Comparison of ENCODE assay signal across 21 mouse cellular contexts in the genomic region with DNA sequence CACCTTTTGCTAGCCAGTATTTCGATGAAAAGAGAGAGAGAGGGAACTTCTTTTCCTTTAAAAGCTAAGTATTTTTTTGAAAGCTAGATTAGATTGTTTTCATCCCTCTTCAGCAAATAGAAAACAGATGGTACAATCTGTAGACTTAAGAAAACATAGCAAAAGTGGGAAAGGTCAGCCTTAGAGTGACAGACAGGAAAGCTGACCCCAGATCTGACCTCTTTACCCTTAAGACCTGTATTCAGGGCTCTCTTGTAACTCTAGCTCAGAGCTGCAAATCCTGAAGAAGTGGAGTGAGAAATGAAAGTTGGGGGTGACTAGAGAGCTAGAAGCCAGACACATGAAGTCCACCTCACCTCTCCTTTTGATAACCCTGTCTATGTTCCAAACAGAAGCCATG.
DNase-seq lines count a peak whose midpoint lies in the region; ATAC-seq lines count a peak whose summit lies in the region.
"Had no signal": no experiment of that assay in that cellular context is flagged by ENCODE, and none has a peak within 500 bp of the region (broad histone marks: within the 10 kb centered on the region; RNA-seq: fewer than 3 reads in every experiment).

No protein-coding gene starts in this region.

- no peak overlapping the region for H3K27ac ChIP-seq in embryonic facial prominence, embryonic 11.5 days (replicated peaks; ENCODE audit: low read depth, low read length)
- H3K27ac ChIP-seq: embryonic facial prominence, embryonic 12.5 days; forebrain, embryonic 10.5 days; forebrain, embryonic 12.5 days had no signal

- no peak overlapping the region for H3K4me3 ChIP-seq in embryonic facial prominence, embryonic 11.5 days (ENCODE audit: low read depth, low read length)
- H3K4me3 ChIP-seq: embryonic facial prominence, embryonic 12.5 days; erythroblast, embryonic 14.5 days; forebrain, embryonic 10.5 days; forebrain, embryonic 12.5 days had no signal

- H3K4me1 ChIP-seq in embryonic facial prominence, embryonic 11.5 days (ENCODE audit: control insufficient read depth, insufficient read depth, low read length), result no peaks in the 10 kb centered on the region

- no peak overlapping the region for H3K9ac ChIP-seq in embryonic facial prominence, embryonic 11.5 days (replicated peaks; ENCODE audit: low read length)
- H3K9ac ChIP-seq: embryonic facial prominence, embryonic 12.5 days; forebrain, embryonic 12.5 days had no signal

- no peaks in the 10 kb centered on the region for H3K9me3 ChIP-seq in embryonic facial prominence, embryonic 11.5 days (replicated peaks; ENCODE audit: control insufficient read depth, low read length)
- H3K9me3 ChIP-seq: embryonic facial prominence, embryonic 12.5 days; forebrain, embryonic 10.5 days; forebrain, embryonic 12.5 days had no signal

- H3K27me3 ChIP-seq in embryonic facial prominence, embryonic 11.5 days (ENCODE audit: control insufficient read depth, insufficient read depth, low read length), result no peaks in the 10 kb centered on the region
- H3K27me3 ChIP-seq: embryonic facial prominence, embryonic 12.5 days; forebrain, embryonic 12.5 days had no signal

- 22% methylated on average over 1 of the region's 1 CpGs for WGBS in embryonic facial prominence, embryonic 11.5 days

- intact Hi-C loops in left cerebral cortex, postnatal 36 days (cut with DNase I), result no loop called here

- no peak for ATAC-seq in embryonic facial prominence, embryonic 11.5 days (replicated peaks; ENCODE audit: insufficient number of reproducible peaks, low FRiP score, low TSS enrichment, low read depth)
- no peak for ATAC-seq in erythroblast, adult 5-6 weeks (replicated peaks; ENCODE audit: low FRiP score, poor library complexity, severe bottlenecking)
- no peak for ATAC-seq in inflammation-experienced regulatory T-cells, adult 6 months
- ATAC-seq: forebrain, embryonic 14.5 days; forebrain, embryonic 16.5 days had no signal

- DNase-seq in embryo, embryonic 10.5 days (ENCODE audit: low spot score), result peak; percentile 74
- DNase-seq in embryo, embryonic 9.5 days (ENCODE audit: extremely low spot score), result peak; percentile 45
- peak; percentile 41 for DNase-seq in embryonic facial prominence, embryonic 11.5 days (ENCODE audit: low spot score)
- no peak for DNase-seq in adipocyte (ENCODE audit: low spot score)
- DNase-seq in left cerebral cortex, postnatal 36 days (ENCODE audit: low spot score in 2 of 2), result no peak
- DNase-seq: adrenal gland, adult 8-10 months; adrenal gland, postnatal 14 days; adrenal gland, postnatal 36 days; cerebellum, adult 11-12 months; cerebellum, adult 2 months; cerebellum, adult 9-10 months; cerebellum, postnatal 10 days; cerebellum, postnatal 25 days had no signal

- H3K36me3 ChIP-seq in embryonic facial prominence, embryonic 11.5 days (replicated peaks; ENCODE audit: control insufficient read depth, insufficient read depth, low read depth, low read length), result no peaks in the 10 kb centered on the region
- H3K36me3 ChIP-seq: embryonic facial prominence, embryonic 12.5 days; forebrain, embryonic 10.5 days; forebrain, embryonic 12.5 days had no signal

- no peak overlapping the region for H3K4me2 ChIP-seq in embryonic facial prominence, embryonic 11.5 days (ENCODE audit: low read depth, low read length)
- H3K4me2 ChIP-seq: embryonic facial prominence, embryonic 12.5 days; forebrain, embryonic 12.5 days had no signal

Comparison
In these comparisons a context has a peak if more than half of its experiments do, and no peak if none do; other contexts are left out.
1. DNase-seq: peak in embryo, embryonic 10.5 days (single experiment), embryo, embryonic 9.5 days (single experiment) and embryonic facial prominence, embryonic 11.5 days (single experiment); none in adipocyte (single experiment) and left cerebral cortex, postnatal 36 days (0 of 2).